Mouse (Mus musculus) spleen, adult 12 weeks (tissue): ENCODE measurements around the gene Wsb2.
"Not testable (repeated sequence)": the region's sequence is repeated elsewhere in the genome, so short reads cannot be mapped to it uniquely, and the experiment has no call there.

Experiments used
- DNase-seq: peaks from one replicate; pipeline ENCODE4 v3.0.0; 2022; ENCODE audit warnings: low spot score

Wsb2 gene

GRCm38 (mm10) chr5:117357129-117357477 lies at the start of gene Wsb2:
TSS of gene Wsb2 (plus strand) at chr5:117357304.
- DNase-seq: peak; percentile 74

DNA sequence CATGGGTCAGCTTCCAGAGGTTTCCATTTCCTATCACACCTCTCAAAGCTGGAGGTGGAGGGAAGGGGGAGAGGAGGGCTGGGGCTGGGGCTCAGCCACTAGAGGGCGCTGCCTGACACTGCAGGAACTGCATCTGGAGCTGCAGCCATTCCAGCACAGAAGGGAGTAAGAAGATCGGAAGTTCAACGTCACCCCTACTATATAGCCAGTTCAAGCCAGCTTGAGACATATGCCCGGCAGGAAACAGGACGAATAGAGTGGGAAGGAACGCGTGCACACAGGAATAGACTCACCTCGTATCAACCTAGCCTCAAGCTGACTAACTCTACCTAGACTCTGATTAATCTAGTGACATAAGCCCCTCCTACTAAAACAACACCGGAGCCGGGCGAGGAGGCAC lies 49.4 kb upstream of the Wsb2 start:
- peak; percentile 62 for DNase-seq

DNA sequence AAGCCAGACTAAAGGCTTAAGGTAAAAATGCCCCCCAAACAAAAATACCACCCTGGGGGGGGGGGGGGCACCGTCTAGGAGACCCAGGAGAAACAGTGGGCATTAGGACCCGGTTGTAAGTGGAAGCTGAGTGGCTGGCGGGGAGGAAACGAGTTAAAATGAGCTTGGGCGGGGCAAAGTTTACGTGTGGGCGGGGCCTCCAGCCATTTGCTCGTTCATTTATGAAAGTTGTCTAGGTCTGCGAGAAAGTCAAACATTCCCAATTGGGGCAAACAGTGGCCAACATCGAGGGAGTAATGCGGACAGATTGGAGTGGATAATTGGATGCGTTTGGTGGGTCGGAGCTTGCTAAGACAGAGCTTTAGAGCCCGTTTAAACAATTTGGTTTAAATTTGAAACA lies 43.7 kb upstream of the Wsb2 start:
- peak; percentile 44 for DNase-seq

- DNase-seq: no peak
These were observed 43.2 kb upstream of the Wsb2 start for GRCm38 (mm10) chr5:117313909-117314308.

DNA sequence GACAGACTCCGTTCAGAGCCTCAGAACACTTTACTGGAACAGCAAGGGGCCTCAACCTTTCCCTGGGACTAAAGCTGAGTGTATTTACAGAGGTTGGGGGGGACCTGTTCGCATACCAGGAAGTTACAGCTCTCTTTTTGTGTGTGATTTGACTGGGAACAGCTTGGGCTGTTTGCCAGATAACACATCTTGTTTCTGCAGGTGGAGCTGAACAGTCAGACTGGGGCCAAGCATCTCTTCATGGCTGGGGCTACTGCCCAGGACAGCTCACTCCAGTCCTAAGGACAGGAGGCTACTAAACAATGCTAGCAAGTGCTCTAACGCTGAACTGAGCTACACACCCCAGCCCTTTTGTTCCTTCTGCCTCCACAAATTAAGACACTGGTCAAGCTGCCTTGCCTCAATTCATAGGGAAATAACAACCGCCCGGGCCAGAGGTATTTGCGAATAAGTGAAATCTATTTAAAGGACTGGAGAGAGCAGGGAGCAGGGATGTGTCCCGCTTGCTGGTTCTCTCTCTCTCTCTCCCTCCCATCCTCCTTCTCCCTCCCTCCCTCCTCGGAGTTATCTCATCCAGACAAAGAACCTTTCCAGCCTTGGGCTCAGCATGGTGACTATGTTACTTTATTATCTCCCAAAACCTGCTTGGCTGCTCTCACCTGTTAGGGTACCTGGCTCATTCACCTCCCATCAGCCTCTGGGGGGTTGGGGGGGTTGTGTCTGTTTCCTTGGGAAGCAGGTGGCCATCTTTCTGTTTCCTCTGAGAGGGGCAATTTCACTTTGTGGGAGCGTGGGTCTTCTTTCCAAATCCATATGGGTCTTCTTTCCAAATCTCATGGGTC lies 42.3 kb upstream of the Wsb2 start:
- DNase-seq: no peak

DNA sequence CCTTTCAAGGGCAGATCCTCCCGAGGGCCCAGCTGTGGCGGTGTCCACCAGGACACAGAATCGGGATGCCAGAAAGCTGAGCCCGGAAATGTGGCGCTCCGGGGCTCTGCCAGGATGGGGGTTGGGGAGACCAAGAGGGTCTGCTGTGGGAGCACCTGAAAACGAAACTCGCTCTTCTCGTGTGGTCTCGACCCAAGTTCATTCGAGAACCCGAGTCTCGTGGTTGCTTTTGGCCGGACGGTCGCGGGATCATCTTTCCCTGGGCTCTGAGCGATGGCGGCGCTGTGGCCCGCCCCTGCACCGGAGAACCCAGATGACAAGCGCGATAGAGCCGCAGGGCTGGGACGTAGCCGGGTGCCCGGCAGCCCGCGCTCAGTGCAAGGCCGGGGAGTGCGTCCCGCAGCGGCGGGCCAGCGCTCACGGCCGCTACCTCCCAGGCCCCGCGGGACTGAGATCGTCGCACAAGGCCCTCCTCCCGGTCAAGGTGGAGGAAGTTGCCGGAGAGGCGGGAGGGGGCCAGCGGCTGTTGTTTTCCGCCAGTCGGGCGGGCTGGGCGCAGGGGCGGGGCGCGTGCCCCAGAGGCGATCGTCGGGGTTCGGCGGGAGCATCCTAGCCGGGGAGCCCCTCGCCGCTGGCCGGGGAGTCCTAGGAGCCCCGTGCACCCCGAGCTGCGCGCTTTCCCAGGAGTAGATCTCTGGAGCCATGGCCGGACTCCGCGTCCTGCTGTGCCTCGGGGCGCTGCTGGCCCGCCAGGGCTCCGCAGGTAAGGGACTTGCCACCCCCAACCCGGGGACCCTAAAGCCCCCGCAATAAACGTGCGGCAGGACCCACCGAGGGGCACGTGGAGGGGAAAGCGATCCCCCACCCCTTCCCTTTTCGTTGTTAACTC lies 38.1 kb upstream of the Wsb2 start, which contains the start of gene Vsig10:
Gene Vsig10 (plus strand): TSS at position 343 of the 889 bp plus-strand sequence.
- peak; percentile 58 for DNase-seq

- DNase-seq: no peak
These were observed 33.4 kb upstream of the Wsb2 start for GRCm38 (mm10) chr5:117323751-117324150.

- no peak for DNase-seq
These were observed 30.7 kb upstream of the Wsb2 start for GRCm38 (mm10) chr5:117326408-117326807.

DNA sequence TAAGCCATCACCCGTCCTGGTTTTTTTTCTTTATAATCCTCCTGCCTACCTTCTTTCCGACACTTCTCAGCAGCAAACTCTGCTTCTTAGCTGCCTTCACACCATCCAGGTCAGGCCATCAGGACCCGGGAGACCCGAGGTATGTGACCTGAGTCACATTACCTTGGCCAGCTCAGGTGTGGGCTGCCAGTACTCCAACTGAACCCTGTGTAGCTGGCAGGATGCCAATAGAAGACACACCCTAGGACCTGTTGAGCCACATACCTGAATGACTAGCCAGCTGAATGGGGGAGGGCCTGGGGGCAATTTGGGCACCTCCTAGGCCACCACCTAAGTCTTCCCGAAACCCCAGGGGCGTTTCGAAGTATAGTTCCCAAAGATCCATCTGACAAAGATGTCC lies 26.6 kb upstream of the Wsb2 start:
- no peak for DNase-seq

GRCm38 (mm10) chr5:117337999-117338398 lies 19.1 kb upstream of the Wsb2 start:
- no peak for DNase-seq

- no peak for DNase-seq
These were observed 18.6 kb upstream of the Wsb2 start for GRCm38 (mm10) chr5:117338503-117338902.

GRCm38 (mm10) chr5:117340081-117340480 lies 17.0 kb upstream of the Wsb2 start:
- DNase-seq: no peak

GRCm38 (mm10) chr5:117341896-117342295 lies 15.2 kb upstream of the Wsb2 start:
- no peak for DNase-seq

- not testable (repeated sequence) for DNase-seq
These were observed 12.6 kb upstream of the Wsb2 start for GRCm38 (mm10) chr5:117344496-117344895.

DNA sequence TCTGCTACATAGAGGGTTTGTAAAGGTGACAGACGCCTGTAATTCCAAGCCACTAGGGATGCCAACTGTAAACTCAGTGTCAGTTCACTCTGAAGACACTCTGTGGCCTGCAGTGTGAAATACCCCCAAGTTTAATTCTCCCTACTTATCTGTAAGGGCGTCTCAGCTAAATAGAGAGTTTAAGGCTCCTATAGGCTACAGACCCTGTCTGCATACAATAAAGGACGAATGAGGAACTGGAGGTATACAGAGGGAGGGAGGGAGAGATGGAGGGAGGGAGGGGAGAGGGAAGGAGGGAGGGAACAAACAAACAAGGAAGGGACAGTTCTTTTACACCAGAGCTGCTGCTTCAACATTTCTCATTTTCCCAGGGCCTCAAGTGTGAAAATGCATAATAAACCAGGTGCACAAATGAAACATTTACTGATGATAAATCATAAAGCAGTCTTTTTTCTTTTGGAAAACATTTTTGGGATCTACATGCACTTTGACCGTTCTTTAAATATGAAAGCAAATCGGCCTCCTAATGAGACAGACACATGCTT lies 11.6 kb upstream of the Wsb2 start:
- DNase-seq: no peak

DNA sequence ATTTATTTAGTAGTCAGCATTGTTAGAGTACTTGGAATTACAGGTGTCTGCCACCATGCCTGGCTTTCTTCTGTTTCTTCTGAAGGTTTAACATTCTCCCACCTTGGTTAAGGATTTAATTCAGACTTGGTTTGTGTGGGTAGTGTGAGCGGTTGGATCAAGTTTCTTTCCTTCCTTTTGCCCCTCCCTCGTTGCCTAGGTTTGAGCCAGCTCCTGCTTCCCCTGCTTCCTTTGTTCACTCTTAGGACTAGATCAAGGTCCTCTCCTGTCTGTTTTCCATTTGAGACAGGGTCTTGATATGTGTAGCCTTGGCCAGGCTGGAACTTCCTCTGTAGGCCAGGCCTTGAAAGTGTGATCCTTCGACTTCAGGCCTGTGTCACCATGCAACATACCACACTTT lies 10.8 kb upstream of the Wsb2 start:
- no peak for DNase-seq

- no peak for DNase-seq
These were observed 10.1 kb upstream of the Wsb2 start for GRCm38 (mm10) chr5:117347011-117347410.

GRCm38 (mm10) chr5:117347838-117348237 lies 9.3 kb upstream of the Wsb2 start:
- no peak for DNase-seq

DNA sequence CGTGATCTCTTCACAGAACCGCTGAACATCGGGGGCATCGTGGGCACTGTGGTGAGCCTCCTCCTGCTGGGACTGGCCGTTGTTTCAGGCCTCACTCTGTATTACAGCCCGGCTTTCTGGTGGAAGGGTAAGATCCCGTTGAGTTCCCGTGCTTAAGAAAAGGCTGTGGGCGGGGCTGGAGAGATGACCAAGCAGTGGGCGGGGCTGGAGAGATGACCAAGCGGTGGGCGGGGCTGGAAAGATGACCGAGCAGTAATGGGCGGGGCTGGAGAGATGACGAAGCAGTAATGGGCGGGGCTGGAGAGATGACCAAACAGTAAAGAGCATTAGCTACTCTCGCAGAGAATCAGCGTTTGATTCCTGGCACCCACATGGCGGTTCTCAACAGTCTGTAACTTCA lies 8.8 kb upstream of the Wsb2 start:
- no peak for DNase-seq

- DNase-seq: no peak
These were observed 3.0 kb upstream of the Wsb2 start for GRCm38 (mm10) chr5:117354121-117354520.

GRCm38 (mm10) chr5:117355648-117356303 lies 1.3 kb upstream of the Wsb2 start:
- DNase-seq: no peak
